Mouse (Mus musculus) liver, embryonic 14.5 days (tissue): Measurements from ENCODE around the gene Samd4.

Experiments used
- CTCF ChIP-seq: IDR thresholded peaks from 2 replicates; pipeline ENCODE4 v1.5.1; 2016; ENCODE audit warnings: antibody characterized with exemption, low read depth, control low read depth
- EP300 ChIP-seq: IDR thresholded peaks from 2 replicates; pipeline ENCODE4 v1.6.1; 2016; ENCODE audit warnings: antibody characterized with exemption, low read depth

DNA sequence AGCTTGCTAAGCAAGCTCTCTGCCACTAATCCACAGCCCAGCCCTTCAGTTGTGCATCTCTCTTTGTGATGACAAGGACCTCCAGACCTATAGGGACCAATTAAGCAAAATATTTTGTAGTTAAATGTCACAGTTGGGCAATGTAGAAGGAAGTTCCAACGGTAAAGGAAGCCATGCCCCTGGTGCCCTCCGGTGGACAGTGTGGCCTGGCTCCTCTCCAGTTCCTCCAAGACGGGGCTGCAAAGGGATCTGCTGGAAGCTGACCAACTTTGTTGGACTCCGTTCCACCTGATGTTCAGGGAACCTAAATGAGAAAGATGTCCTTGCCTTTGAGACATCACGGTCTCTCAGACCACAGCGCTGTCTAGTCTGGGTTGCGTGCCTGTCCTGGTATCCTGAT, 234.9 kb downstream of the Samd4 start:
- TF ChIP-seq CTCF (peak; percentile 30; the same call in 1 of the 2 replicates), EP300 (no peak)
